Mouse (Mus musculus): ENCODE data around the gene Pcgf3.

- TF ChIP-seq CTCF (IDR thresholded peaks at IDR 0.05; ENCODE audit: borderline replicate concordance, extremely low read depth, insufficient read depth, insufficient read length) (no peak), POLR2A (IDR thresholded peaks at IDR 0.05; ENCODE audit: borderline replicate concordance, extremely low read depth, insufficient read depth, insufficient read length, poor library complexity, severe bottlenecking) (no peak)
Observed at GRCm38 (mm10) chr5:108518951-108519350, 57.9 kb downstream of the Pcgf3 start.

Data from brain, embryonic 14.5 days (tissue).